Mouse (Mus musculus): ENCODE results near the gene Fez2. TPM values are rescaled to one million over a fixed set of nuclear protein-coding genes. Genes with fewer than 3 reads are reported as not detected.

The Fez2 gene
- polyA plus RNA-seq, 1 experiment from 2014 or later, result 28.7 TPM

GRCm38 (mm10) chr17:78401311-78401710 is 16.6 kb downstream of the Fez2 start:
- no peak overlapping the region for H3K9ac ChIP-seq (ENCODE audit: low read length)
- WGBS, result 61% methylated on average over 6 of the region's 6 CpGs
- H3K27ac ChIP-seq (replicated peaks), result no peak overlapping the region
- peaks cover 2% of the 10 kb centered on the region; the same call in 1 of the 2 replicates for H3K36me3 ChIP-seq (ENCODE audit: control insufficient read depth, insufficient read depth, low read length)
- DNase-seq (ENCODE audit: low spot score) (no peak), ATAC-seq (ENCODE audit: low FRiP score, low TSS enrichment) (no peak)
- no peaks in the 10 kb centered on the region for H3K4me1 ChIP-seq (replicated peaks; ENCODE audit: control insufficient read depth, insufficient read depth)
- TF ChIP-seq CTCF (IDR thresholded peaks at IDR 0.05; ENCODE audit: low read depth), result no peak
- TF ChIP-seq EP300 (optimal IDR thresholded peaks at IDR 0.05), result no peak
- H3K4me3 ChIP-seq (ENCODE audit: low read depth, low read length), result no peak overlapping the region
- H3K27me3 ChIP-seq (ENCODE audit: control insufficient read depth, insufficient read depth, low read length), result no peaks in the 10 kb centered on the region
- H3K4me2 ChIP-seq (replicated peaks; ENCODE audit: low read depth), result no peak overlapping the region
- no peaks in the 10 kb centered on the region for H3K9me3 ChIP-seq (ENCODE audit: control insufficient read depth, low read length)

- Histone ChIP-seq H3K4me2 (replicated peaks; ENCODE audit: low read depth) (no peak overlapping the region), H3K36me3 (ENCODE audit: control insufficient read depth, insufficient read depth, low read length) (peaks cover 2% of the 10 kb centered on the region; the same call in 1 of the 2 replicates), H3K27ac (replicated peaks) (no peak overlapping the region), H3K27me3 (ENCODE audit: control insufficient read depth, insufficient read depth, low read length) (no peaks in the 10 kb centered on the region), H3K4me1 (replicated peaks; ENCODE audit: control insufficient read depth, insufficient read depth) (no peaks in the 10 kb centered on the region), H3K4me3 (ENCODE audit: low read depth, low read length) (no peak overlapping the region), H3K9me3 (ENCODE audit: control insufficient read depth, low read length) (no peaks in the 10 kb centered on the region), H3K9ac (ENCODE audit: low read length) (no peak overlapping the region)
- no peak for TF ChIP-seq EP300 (optimal IDR thresholded peaks at IDR 0.05)
- TF ChIP-seq CTCF (IDR thresholded peaks at IDR 0.05; ENCODE audit: low read depth), result no peak
- 56% methylated on average over 12 of the region's 12 CpGs for WGBS
- DNase-seq (ENCODE audit: low spot score), result peak; percentile 46
- ATAC-seq (ENCODE audit: low FRiP score, low TSS enrichment), result peak; percentile 90
These were observed 17.7 kb downstream of the Fez2 start for GRCm38 (mm10) chr17:78400130-78400840.

GRCm38 (mm10) chr17:78392401-78393087 is 25.4 kb downstream of the Fez2 start:
- no peak for DNase-seq (ENCODE audit: low spot score)
- Histone ChIP-seq H3K36me3 (ENCODE audit: control insufficient read depth, insufficient read depth, low read length) (no peaks in the 10 kb centered on the region), H3K4me2 (replicated peaks; ENCODE audit: low read depth) (no peak overlapping the region), H3K9ac (ENCODE audit: low read length) (no peak overlapping the region), H3K9me3 (ENCODE audit: control insufficient read depth, low read length) (no peaks in the 10 kb centered on the region), H3K27ac (replicated peaks) (no peak overlapping the region), H3K27me3 (ENCODE audit: control insufficient read depth, insufficient read depth, low read length) (no peaks in the 10 kb centered on the region), H3K4me1 (replicated peaks; ENCODE audit: control insufficient read depth, insufficient read depth) (no peaks in the 10 kb centered on the region), H3K4me3 (ENCODE audit: low read depth, low read length) (no peak overlapping the region)
- TF ChIP-seq CTCF (IDR thresholded peaks at IDR 0.05; ENCODE audit: low read depth) (no peak), EP300 (optimal IDR thresholded peaks at IDR 0.05) (no peak)
- 57% methylated on average over 9 of the region's 9 CpGs for WGBS
- no peak for ATAC-seq (ENCODE audit: low FRiP score, low TSS enrichment)

GRCm38 (mm10) chr17:78389573-78389972 is 28.4 kb downstream of the Fez2 start:
- H3K27ac ChIP-seq (replicated peaks), result no peak overlapping the region
- no peak overlapping the region for H3K4me2 ChIP-seq (replicated peaks; ENCODE audit: low read depth)
- WGBS, result 87% methylated on average over 5 of the region's 5 CpGs
- no peak for DNase-seq (ENCODE audit: low spot score)
- no peaks in the 10 kb centered on the region for H3K4me1 ChIP-seq (replicated peaks; ENCODE audit: control insufficient read depth, insufficient read depth)
- no peaks in the 10 kb centered on the region for H3K27me3 ChIP-seq (ENCODE audit: control insufficient read depth, insufficient read depth, low read length)
- H3K4me3 ChIP-seq (ENCODE audit: low read depth, low read length), result no peak overlapping the region
- ATAC-seq (ENCODE audit: low FRiP score, low TSS enrichment), result no peak
- no peaks in the 10 kb centered on the region for H3K9me3 ChIP-seq (ENCODE audit: control insufficient read depth, low read length)
- H3K36me3 ChIP-seq (ENCODE audit: control insufficient read depth, insufficient read depth, low read length), result no peaks in the 10 kb centered on the region
- no peak overlapping the region for H3K9ac ChIP-seq (ENCODE audit: low read length)
- TF ChIP-seq EP300 (optimal IDR thresholded peaks at IDR 0.05) (no peak), CTCF (IDR thresholded peaks at IDR 0.05; ENCODE audit: low read depth) (no peak)

GRCm38 (mm10) chr17:78388101-78388847 is 29.7 kb downstream of the Fez2 start:
- Histone ChIP-seq H3K4me1 (replicated peaks; ENCODE audit: control insufficient read depth, insufficient read depth) (no peaks in the 10 kb centered on the region), H3K4me2 (replicated peaks; ENCODE audit: low read depth) (no peak overlapping the region), H3K27me3 (ENCODE audit: control insufficient read depth, insufficient read depth, low read length) (no peaks in the 10 kb centered on the region), H3K9ac (ENCODE audit: low read length) (no peak overlapping the region), H3K27ac (replicated peaks) (no peak overlapping the region), H3K36me3 (ENCODE audit: control insufficient read depth, insufficient read depth, low read length) (no peaks in the 10 kb centered on the region), H3K9me3 (ENCODE audit: control insufficient read depth, low read length) (no peaks in the 10 kb centered on the region), H3K4me3 (ENCODE audit: low read depth, low read length) (no peak overlapping the region)
- TF ChIP-seq CTCF (IDR thresholded peaks at IDR 0.05; ENCODE audit: low read depth) (no peak), EP300 (optimal IDR thresholded peaks at IDR 0.05) (no peak)
- peak; percentile 13 for DNase-seq (ENCODE audit: low spot score)
- 63% methylated on average over 9 of the region's 9 CpGs for WGBS
- ATAC-seq (ENCODE audit: low FRiP score, low TSS enrichment), result peak; percentile 72

All from stomach, postnatal 0 days (tissue).